Mouse (Mus musculus) neural tube, embryonic 13.5 days (tissue): ENCODE data around the gene Smcr8. TPM values are rescaled to one million over a fixed set of nuclear protein-coding genes. Genes with fewer than 3 reads are reported as not detected.
A peak's percentile ranks its signal among the peaks of the same experiment; 100 is the strongest.

Experiments used
- ATAC-seq: fragments of 200-750 bp; cut with Nextera tagmentation; 2 replicates; pipeline ENCODE4 v1.8.0; 2017; ENCODE audit warnings: low read depth, mild to moderate bottlenecking, moderate TSS enrichment, moderate library complexity
- H3K27ac ChIP-seq: fragments of 300-500 bp; sonication (generic); replicated peaks from 2 replicates; pipeline ENCODE4 v1.5.1; 2015; ENCODE audit warnings: moderate library complexity, mild to moderate bottlenecking, inconsistent platforms
- H3K27me3 ChIP-seq: fragments of 300-500 bp; sonication (generic); 2 replicates; pipeline ENCODE4 v1.6.1; 2015; ENCODE audit warnings: mild to moderate bottlenecking, inconsistent platforms
- H3K36me3 ChIP-seq: fragments of 300-500 bp; sonication (generic); 2 replicates; pipeline ENCODE4 v1.6.1; 2015; ENCODE audit warnings: mild to moderate bottlenecking, inconsistent platforms
- H3K4me1 ChIP-seq: fragments of 300-500 bp; sonication (generic); replicated peaks from 2 replicates; pipeline ENCODE4 v1.6.1; 2015; ENCODE audit warnings: inconsistent platforms
- H3K4me2 ChIP-seq: fragments of 300-500 bp; sonication (generic); 2 replicates; pipeline ENCODE4 v1.6.1; 2015; ENCODE audit warnings: inconsistent platforms, mild to moderate bottlenecking, moderate library complexity
- H3K4me3 ChIP-seq: fragments of 300-500 bp; sonication (generic); 2 replicates; pipeline ENCODE4 v1.5.1; 2015; ENCODE audit warnings: mild to moderate bottlenecking, inconsistent platforms
- H3K9ac ChIP-seq: fragments of 300-500 bp; sonication (generic); 2 replicates; pipeline ENCODE4 v1.6.1; 2015; ENCODE audit warnings: moderate library complexity, mild to moderate bottlenecking, inconsistent platforms
- H3K9me3 ChIP-seq: fragments of 300-500 bp; sonication (generic); 2 replicates; pipeline ENCODE4 v1.6.1; 2016; ENCODE audit warnings: inconsistent platforms
- WGBS: fragments of 180-500 bp; shearing (Covaris S2); methylation state at CpG from one replicate; pipeline ENCODE4 v1.1.7; 2015; 5-methylcytosine and 5-hydroxymethylcytosine counted together
- polyA plus RNA-seq: library from polyadenylated mRNA; unstranded; fragments of >200 nt; fragmentation: Nextera tagmentation; extraction: Ambion mirVana; gene quantifications from 2 replicates; pipeline ENCODE4 v1.2.1, GENCODE M21; 2015

Smcr8 gene
- polyA plus RNA-seq, result 6.1 and 6.5 TPM in 2 replicates

DNA sequence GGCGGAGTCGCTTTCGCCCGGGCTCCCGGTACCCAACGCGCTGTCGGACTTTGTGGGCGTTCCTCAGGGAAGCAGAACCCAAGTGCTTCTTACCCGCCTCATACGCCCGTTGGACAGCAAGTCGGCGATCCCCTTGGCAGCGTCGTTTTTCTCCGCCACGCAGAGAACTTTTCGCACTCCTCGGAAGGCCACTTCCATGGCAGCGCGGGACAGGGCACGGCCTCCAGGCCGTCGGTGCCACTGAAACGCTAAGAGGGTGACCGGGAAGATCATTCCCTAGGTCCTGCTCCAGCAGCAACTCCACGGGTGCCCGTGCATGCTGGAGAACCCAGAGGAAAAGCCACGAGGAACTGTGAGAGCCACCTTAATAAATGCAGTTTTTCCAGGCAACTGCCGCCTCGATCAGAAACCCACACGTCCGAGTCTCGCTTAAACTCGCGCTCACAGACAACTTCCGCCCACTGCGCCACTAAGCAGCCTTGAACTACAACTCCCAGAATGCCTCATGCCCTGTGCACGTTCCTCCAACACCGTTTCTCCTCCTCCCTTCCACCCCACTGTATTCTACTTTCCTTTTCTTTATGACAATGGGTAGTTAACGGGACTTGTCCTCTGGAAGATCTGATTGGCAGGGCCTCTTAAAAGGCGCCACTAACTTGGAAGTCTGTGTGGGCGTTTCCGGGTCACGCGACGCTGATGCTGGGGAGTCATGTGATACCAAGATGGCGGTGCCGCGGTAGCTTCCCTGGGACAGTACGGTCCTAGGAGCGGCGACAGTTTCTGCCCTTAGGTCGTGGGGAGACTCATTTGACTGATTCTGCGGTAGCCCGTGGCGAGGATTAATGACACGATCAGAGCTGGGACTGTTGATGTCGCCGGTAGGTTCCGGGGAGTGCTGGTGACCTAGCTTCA, at the start of gene Smcr8, which contains the start of gene Top3a:
Smcr8 (plus strand) TSS at position 696 of the 912 bp plus-strand sequence.
Top3a (minus strand) TSS at position 537 of the 912 bp plus-strand sequence.
- Histone ChIP-seq H3K27me3 (no peaks in the 10 kb centered on the region), H3K27ac (peak within 1 kb of the TSS; percentile 75)

DNA sequence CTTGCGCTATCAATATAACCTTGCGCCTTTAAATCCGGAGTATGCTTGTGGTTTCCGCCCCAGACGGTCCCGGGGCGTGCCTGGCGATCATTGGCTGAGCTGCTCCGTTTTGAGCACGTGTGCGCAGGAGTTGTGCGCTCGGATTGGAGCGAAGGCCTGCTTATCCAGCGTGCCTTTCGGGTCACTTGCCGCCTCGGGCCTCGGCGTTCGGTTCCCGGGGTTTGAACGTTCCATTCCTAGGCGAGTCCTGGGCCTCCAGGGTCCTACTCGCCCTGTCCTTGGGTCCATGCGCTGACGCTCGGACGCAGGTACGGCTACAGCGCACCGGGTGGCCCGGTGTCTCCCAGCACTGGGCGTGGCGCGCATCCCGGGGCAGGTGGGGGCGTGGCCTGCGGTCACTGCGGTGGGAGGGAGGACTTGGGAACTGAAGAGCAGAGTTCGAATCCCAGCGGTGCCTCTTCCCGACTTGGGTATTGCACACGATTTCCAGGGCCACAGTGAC, 49.0 kb upstream of the Smcr8 start, which contains the start of gene Mief2:
Mief2 (plus strand) TSS at position 139 of the 502 bp plus-strand sequence.
- Histone ChIP-seq H3K4me3 (peak within 1 kb of the TSS; percentile 84), H3K36me3 (peaks cover 48% of the 10 kb centered on the region), H3K4me2 (peak within 1 kb of the TSS; percentile 76), H3K27me3 (no peaks in the 10 kb centered on the region), H3K9me3 (no peaks in the 10 kb centered on the region), H3K4me1 (peaks cover 39% of the 10 kb centered on the region), H3K27ac (peak within 1 kb of the TSS; percentile 91), H3K9ac (peak within 1 kb of the TSS; percentile 92)
- WGBS, result under 1% methylated on average over 44 of the region's 44 CpGs
- peak; percentile 95 for ATAC-seq

More for the DNA sequence above, at the start of gene Smcr8, which contains the start of gene Top3a:
- Histone ChIP-seq H3K4me2 (peak within 1 kb of the TSS; percentile 92), H3K9me3 (no peaks in the 10 kb centered on the region), H3K9ac (peak within 1 kb of the TSS; percentile 82), H3K4me3 (peak within 1 kb of the TSS; percentile 87), H3K4me1 (peaks cover 74% of the 10 kb centered on the region), H3K36me3 (peaks cover 30% of the 10 kb centered on the region)
- ATAC-seq, result peak; percentile 99
- under 1% methylated on average over 62 of the region's 62 CpGs for whole genome bisulfite sequencing

DNA sequence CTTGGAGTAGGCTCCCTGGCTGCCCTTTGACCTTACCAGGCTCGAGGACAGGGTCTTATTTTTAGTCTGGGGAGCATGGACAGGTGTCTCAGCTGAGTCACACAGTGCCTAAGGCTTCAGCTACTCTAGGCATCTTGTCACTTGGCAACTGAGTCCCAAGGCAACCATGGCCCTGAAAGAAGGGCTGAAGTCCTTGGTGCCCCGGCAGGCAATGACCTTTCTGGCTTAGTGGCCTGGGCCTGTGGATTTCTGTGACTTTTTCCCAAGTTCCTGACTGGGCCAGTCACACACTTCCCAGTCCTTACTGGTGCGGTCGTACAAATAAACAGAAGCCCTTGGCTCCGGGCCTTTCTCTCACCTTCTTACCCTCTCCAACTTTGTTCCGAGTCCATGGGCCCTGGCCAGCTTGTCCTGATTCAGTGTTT, 48.1 kb upstream of the Smcr8 start:
- H3K27ac ChIP-seq, result no peak overlapping the region
- no peaks in the 10 kb centered on the region for H3K27me3 ChIP-seq
- H3K9me3 ChIP-seq, result no peaks in the 10 kb centered on the region
- H3K9ac ChIP-seq, result peak overlapping the region; percentile 78; the same call in 1 of the 2 replicates
- peaks cover 39% of the 10 kb centered on the region for H3K4me1 ChIP-seq
- peak overlapping the region; percentile 76 for H3K4me2 ChIP-seq
- peak overlapping the region; percentile 84 for H3K4me3 ChIP-seq
- WGBS, result 78% methylated on average over 6 of the region's 6 CpGs
- H3K36me3 ChIP-seq, result peaks cover 46% of the 10 kb centered on the region
- ATAC-seq, result no peak

DNA sequence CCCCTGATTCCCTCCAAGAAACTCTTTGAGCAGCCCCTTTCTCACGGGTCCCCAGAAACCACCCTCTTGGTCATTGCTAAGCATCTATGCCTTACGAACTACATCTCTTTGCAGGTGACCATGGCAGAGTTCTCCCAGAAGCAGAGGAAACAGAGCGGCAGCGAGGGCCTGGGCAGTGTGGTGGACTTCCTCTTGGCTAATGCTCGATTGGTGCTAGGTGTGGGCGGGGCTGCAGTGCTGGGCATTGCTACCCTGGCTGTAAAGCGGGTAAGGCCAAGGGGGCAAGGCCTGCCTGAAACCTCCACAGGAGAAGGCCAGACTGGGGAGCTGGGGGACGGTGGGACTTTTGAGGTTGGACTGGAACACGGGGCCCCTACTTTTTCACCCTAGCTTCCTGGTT, 47.2 kb upstream of the Smcr8 start:
- 91% methylated on average over 9 of the region's 9 CpGs for WGBS
- Histone ChIP-seq H3K4me1 (peaks cover 38% of the 10 kb centered on the region), H3K4me2 (no peak overlapping the region), H3K9ac (peak overlapping the region; percentile 49), H3K4me3 (no peak overlapping the region), H3K27me3 (no peaks in the 10 kb centered on the region), H3K27ac (no peak overlapping the region), H3K36me3 (peaks cover 40% of the 10 kb centered on the region), H3K9me3 (no peaks in the 10 kb centered on the region)
- ATAC-seq, result no peak

- H3K4me1 ChIP-seq, result peaks cover 29% of the 10 kb centered on the region
- no peak overlapping the region for H3K9ac ChIP-seq
- ATAC-seq, result no peak
- 92% methylated on average over 14 of the region's 14 CpGs for WGBS
- H3K27ac ChIP-seq, result no peak overlapping the region
- H3K4me2 ChIP-seq, result no peak overlapping the region
- H3K27me3 ChIP-seq, result no peaks in the 10 kb centered on the region
- H3K36me3 ChIP-seq, result peaks cover 40% of the 10 kb centered on the region
- H3K4me3 ChIP-seq, result no peak overlapping the region
- H3K9me3 ChIP-seq, result no peaks in the 10 kb centered on the region
These were observed 46.1 kb upstream of the Smcr8 start for GRCm38 (mm10) chr11:60731251-60731650.

DNA sequence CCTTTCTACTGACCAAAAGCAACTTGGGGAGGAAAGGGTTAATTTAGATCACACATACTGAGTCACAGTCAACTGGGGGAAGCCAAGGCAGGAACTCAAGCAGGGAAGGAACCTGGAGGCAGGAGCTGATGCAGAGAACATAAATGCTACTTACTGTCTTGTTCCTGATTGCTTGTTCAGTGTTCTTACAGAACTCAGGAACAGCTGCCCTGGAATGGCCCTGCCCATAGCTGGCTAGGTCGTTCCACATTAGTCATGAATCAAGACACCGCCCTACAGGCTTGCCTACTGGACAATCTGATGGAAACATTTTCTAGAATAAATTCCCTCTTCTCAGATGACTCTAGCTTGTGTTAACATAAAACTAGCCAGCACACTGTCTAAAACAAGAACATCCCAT, 43.1 kb upstream of the Smcr8 start:
- Histone ChIP-seq H3K4me1 (peaks cover 8% of the 10 kb centered on the region), H3K27me3 (no peaks in the 10 kb centered on the region), H3K36me3 (peaks cover 52% of the 10 kb centered on the region), H3K9me3 (no peaks in the 10 kb centered on the region), H3K9ac (no peak overlapping the region), H3K4me3 (no peak overlapping the region), H3K4me2 (no peak overlapping the region), H3K27ac (no peak overlapping the region)
- no peak for ATAC-seq
- WGBS, result 81% methylated on average over 2 of the region's 2 CpGs

- no peaks in the 10 kb centered on the region for H3K27me3 ChIP-seq
- no peak overlapping the region for H3K9ac ChIP-seq
- no peaks in the 10 kb centered on the region for H3K4me1 ChIP-seq
- WGBS, result 77% methylated on average over 5 of the region's 5 CpGs
- no peak overlapping the region for H3K27ac ChIP-seq
- H3K36me3 ChIP-seq, result peaks cover 62% of the 10 kb centered on the region
- no peak for ATAC-seq
- no peaks in the 10 kb centered on the region for H3K9me3 ChIP-seq
- H3K4me3 ChIP-seq, result no peak overlapping the region
- no peak overlapping the region for H3K4me2 ChIP-seq
These were observed 42.1 kb upstream of the Smcr8 start for GRCm38 (mm10) chr11:60735191-60735590.

DNA sequence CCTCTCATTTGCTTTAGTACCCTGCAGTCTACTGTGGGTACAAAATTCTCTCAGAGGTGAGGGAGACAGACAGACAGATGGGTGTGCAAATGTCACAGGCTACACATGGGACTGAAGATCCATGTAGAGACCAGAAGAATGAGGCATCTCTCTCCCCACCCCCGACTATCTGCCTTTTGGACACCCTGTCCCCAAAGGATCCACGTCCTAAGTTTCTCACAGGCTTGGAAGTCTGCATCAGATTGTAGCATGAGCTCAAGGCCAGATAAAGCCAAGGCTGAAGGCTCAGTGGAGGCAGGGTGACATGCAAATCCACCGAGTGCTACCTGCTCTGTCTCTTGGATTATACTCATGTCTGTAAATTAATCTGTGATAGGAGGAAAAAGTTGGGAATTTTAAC, 40.8 kb upstream of the Smcr8 start:
- Histone ChIP-seq H3K4me2 (no peak overlapping the region), H3K36me3 (peaks cover 64% of the 10 kb centered on the region), H3K4me1 (no peaks in the 10 kb centered on the region), H3K9me3 (no peaks in the 10 kb centered on the region), H3K27me3 (no peaks in the 10 kb centered on the region), H3K27ac (no peak overlapping the region), H3K4me3 (no peak overlapping the region), H3K9ac (no peak overlapping the region)
- WGBS, result 82% methylated on average over 3 of the region's 3 CpGs
- no peak for ATAC-seq

DNA sequence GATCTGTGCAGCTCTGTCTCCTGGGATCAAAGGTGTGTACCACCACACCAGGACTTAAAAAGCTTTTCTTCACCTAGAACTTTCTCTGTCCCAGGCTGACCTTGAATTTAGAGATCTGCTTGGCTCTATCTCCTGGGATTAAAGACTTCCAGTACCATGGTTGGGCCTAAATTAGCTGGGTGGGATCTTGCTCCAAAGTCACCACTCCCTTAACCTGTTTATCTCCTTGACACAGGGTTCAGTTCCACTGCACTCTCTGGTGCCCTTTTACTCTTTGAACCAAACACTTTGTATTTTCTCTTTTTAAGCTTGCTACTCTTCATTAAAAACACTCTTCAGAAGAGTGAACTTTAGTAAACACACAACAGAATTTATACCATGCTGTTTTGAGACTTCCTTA, 39.9 kb upstream of the Smcr8 start:
- Histone ChIP-seq H3K4me3 (no peak overlapping the region), H3K9me3 (no peaks in the 10 kb centered on the region), H3K4me1 (no peaks in the 10 kb centered on the region), H3K9ac (no peak overlapping the region), H3K36me3 (peaks cover 65% of the 10 kb centered on the region), H3K4me2 (no peak overlapping the region), H3K27ac (no peak overlapping the region), H3K27me3 (no peaks in the 10 kb centered on the region)
- ATAC-seq, result no peak

GRCm38 (mm10) chr11:60740321-60740720, 37.0 kb upstream of the Smcr8 start:
- Histone ChIP-seq H3K4me3 (no peak overlapping the region), H3K9me3 (no peaks in the 10 kb centered on the region), H3K36me3 (peaks cover 73% of the 10 kb centered on the region), H3K27ac (no peak overlapping the region), H3K4me1 (no peaks in the 10 kb centered on the region), H3K9ac (no peak overlapping the region), H3K27me3 (no peaks in the 10 kb centered on the region), H3K4me2 (no peak overlapping the region)
- 79% methylated on average over 3 of the region's 3 CpGs for WGBS
- no peak for ATAC-seq

- no peak for ATAC-seq
- H3K4me2 ChIP-seq, result no peak overlapping the region
- H3K27me3 ChIP-seq, result no peaks in the 10 kb centered on the region
- H3K4me1 ChIP-seq, result no peaks in the 10 kb centered on the region
- H3K9ac ChIP-seq, result no peak overlapping the region
- H3K9me3 ChIP-seq, result no peaks in the 10 kb centered on the region
- WGBS, result 96% methylated on average over 7 of the region's 7 CpGs
- no peak overlapping the region for H3K4me3 ChIP-seq
- peaks cover 81% of the 10 kb centered on the region for H3K36me3 ChIP-seq
- no peak overlapping the region for H3K27ac ChIP-seq
These were observed 21.8 kb upstream of the Smcr8 start for GRCm38 (mm10) chr11:60755570-60755969.

GRCm38 (mm10) chr11:60761681-60762080, 15.6 kb upstream of the Smcr8 start:
- ATAC-seq, result no peak
- 89% methylated on average over 3 of the region's 3 CpGs for WGBS
- no peak overlapping the region for H3K4me3 ChIP-seq

More at GRCm38 (mm10) chr11:60761681-60762080, 15.6 kb upstream of the Smcr8 start:
- no peaks in the 10 kb centered on the region for H3K4me1 ChIP-seq
- no peaks in the 10 kb centered on the region for H3K27me3 ChIP-seq
- no peak overlapping the region for H3K9ac ChIP-seq
- no peak overlapping the region for H3K4me2 ChIP-seq
- H3K36me3 ChIP-seq, result peaks cover 39% of the 10 kb centered on the region
- H3K27ac ChIP-seq, result no peak overlapping the region
- no peaks in the 10 kb centered on the region for H3K9me3 ChIP-seq
